Mouse (Mus musculus) G1E (cell line): ENCODE results near the gene Rgs17.

ENCODE experiments used
- CTCF ChIP-seq: IDR thresholded peaks from 2 replicates; pipeline ENCODE4 v1.5.1; 2012; ENCODE audit warnings: low read depth, low read length, inconsistent platforms, mixed read lengths
- GATA1 ChIP-seq: IDR thresholded peaks from 2 replicates; pipeline ENCODE4 v1.6.1; 2012; ENCODE audit warnings: borderline replicate concordance, low read length, inconsistent platforms, mixed read lengths
- POLR2AphosphoS5 ChIP-seq: IDR thresholded peaks from 2 replicates; pipeline ENCODE4 v1.6.1; 2012; ENCODE audit warnings: low read depth, low read length, inconsistent platforms; ENCODE audit not compliant: insufficient replicate concordance
- TAL1 ChIP-seq: conservative IDR thresholded peaks from 2 replicates; pipeline ENCODE4 v1.6.1; 2012; ENCODE audit warnings: low read depth, low read length, inconsistent platforms, mixed read lengths

GRCm38 (mm10) chr10:5967655-5968054 is 45.5 kb upstream of the Rgs17 start:
- no peak for TF ChIP-seq CTCF
- TF ChIP-seq POLR2AphosphoS5 = no peak
- no peak for TF ChIP-seq TAL1
- TF ChIP-seq GATA1 = no peak
